ENCODE assay signal across 9 mouse cellular contexts in genomic region chrX:96097491-96097970, GRCm38 (mm10). TPM values are rescaled to one million over a fixed set of nuclear protein-coding genes. Genes with fewer than 3 reads are reported as not detected.
DNase-seq lines count a peak whose midpoint lies in the region; ATAC-seq and TF ChIP-seq lines count a peak whose summit lies in the region.
"Had no signal": no experiment of that assay in that cellular context is flagged by ENCODE, and none has a peak within 500 bp of the region (broad histone marks: within the 10 kb centered on the region; RNA-seq: fewer than 3 reads in every experiment).

No protein-coding gene starts in this region.

- peak overlapping the region; percentile 95 for H3K4me3 ChIP-seq in megakaryocyte, embryonic 14.5 days (replicated peaks)
- peak overlapping the region; percentile 54 for H3K4me3 ChIP-seq in embryonic facial prominence, embryonic 14.5 days (ENCODE audit: low read depth, low read length)
- H3K4me3 ChIP-seq in limb, embryonic 12.5 days (replicated peaks), result peak overlapping the region; percentile 52
- H3K4me3 ChIP-seq in thymus, adult 2 months (ENCODE audit: control insufficient read depth, insufficient read depth, low read length), result peak overlapping the region; percentile 13; the same call in 1 of the 2 replicates

- H3K9ac ChIP-seq in embryonic facial prominence, embryonic 14.5 days (ENCODE audit: low read depth, low read length), result no peak overlapping the region
- H3K9ac ChIP-seq in limb, embryonic 12.5 days (replicated peaks), result no peak overlapping the region

- peaks cover 18% of the 10 kb centered on the region for H3K27me3 ChIP-seq in megakaryocyte, embryonic 14.5 days (replicated peaks)
- H3K27me3 ChIP-seq in embryonic facial prominence, embryonic 14.5 days (replicated peaks; ENCODE audit: control insufficient read depth, insufficient read depth, low read length), result peaks cover 13% of the 10 kb centered on the region
- 0 out of 2 replicates have a peak, but pooled peaks cover 24% of the 10 kb centered on the region for H3K27me3 ChIP-seq in limb, embryonic 12.5 days
- H3K27me3 ChIP-seq in thymus, adult 2 months (ENCODE audit: control insufficient read depth, insufficient read depth, low read length), result no peaks in the 10 kb centered on the region

- 45% methylated on average over 5 of the region's 5 CpGs for WGBS in embryonic facial prominence, embryonic 14.5 days
- 34% methylated on average over 5 of the region's 5 CpGs for WGBS in limb, embryonic 12.5 days
- WGBS in thymus, adult 2 months, result 6% methylated on average over 5 of the region's 5 CpGs

- ATAC-seq in megakaryocyte, adult 5-6 weeks (ENCODE audit: poor library complexity, severe bottlenecking), result no peak
- ATAC-seq in embryonic facial prominence, embryonic 14.5 days (ENCODE audit: low read depth), result no peak
- ATAC-seq in limb, embryonic 12.5 days (ENCODE audit: insufficient number of reproducible peaks, insufficient read depth, low FRiP score, low TSS enrichment, low read depth), result no peak

- H3K27ac ChIP-seq in embryonic facial prominence, embryonic 14.5 days (replicated peaks; ENCODE audit: low read depth, low read length), result no peak overlapping the region
- H3K27ac ChIP-seq in limb, embryonic 12.5 days, result no peak overlapping the region
- H3K27ac ChIP-seq in thymus, adult 2 months (ENCODE audit: control insufficient read depth, insufficient read depth, low read length), result no peak overlapping the region

- peaks cover 24% of the 10 kb centered on the region for H3K4me1 ChIP-seq in megakaryocyte, embryonic 14.5 days
- no peaks in the 10 kb centered on the region for H3K4me1 ChIP-seq in embryonic facial prominence, embryonic 14.5 days (ENCODE audit: control insufficient read depth, insufficient read depth, low read length)
- no peaks in the 10 kb centered on the region for H3K4me1 ChIP-seq in limb, embryonic 12.5 days (replicated peaks)
- peaks cover 5% of the 10 kb centered on the region for H3K4me1 ChIP-seq in thymus, adult 2 months (replicated peaks; ENCODE audit: control insufficient read depth, insufficient read depth, low read length)

- H3K9me3 ChIP-seq in megakaryocyte, embryonic 14.5 days, result 0 out of 2 replicates have a peak, but pooled peaks cover 4% of the 10 kb centered on the region
- H3K9me3 ChIP-seq in embryonic facial prominence, embryonic 14.5 days (ENCODE audit: control insufficient read depth, low read length), result no peaks in the 10 kb centered on the region
- no peaks in the 10 kb centered on the region for H3K9me3 ChIP-seq in limb, embryonic 12.5 days

- peaks cover 10% of the 10 kb centered on the region for H3K36me3 ChIP-seq in megakaryocyte, embryonic 14.5 days (replicated peaks; ENCODE audit: low read length)
- H3K36me3 ChIP-seq in embryonic facial prominence, embryonic 14.5 days (ENCODE audit: control insufficient read depth, insufficient read depth, low read length), result no peaks in the 10 kb centered on the region
- no peaks in the 10 kb centered on the region for H3K36me3 ChIP-seq in limb, embryonic 12.5 days
- no peaks in the 10 kb centered on the region for H3K36me3 ChIP-seq in thymus, adult 2 months (ENCODE audit: control insufficient read depth, insufficient read depth, low read length)

- TF ChIP-seq CTCF in thymus, adult 2 months (IDR thresholded peaks at IDR 0.05; ENCODE audit: borderline replicate concordance, control insufficient read depth, extremely low read depth, insufficient read depth, low read length, poor library complexity), result no peak

- peak overlapping the region; percentile 61 for H3K4me2 ChIP-seq in embryonic facial prominence, embryonic 14.5 days (ENCODE audit: low read depth, low read length)
- H3K4me2 ChIP-seq in limb, embryonic 12.5 days, result peak overlapping the region; percentile 60

- TF ChIP-seq POLR2A in thymus, adult 2 months (IDR thresholded peaks at IDR 0.05; ENCODE audit: control insufficient read depth, extremely low read depth, insufficient read depth, low read length, poor library complexity), result no peak

- DNase-seq in embryonic facial prominence, embryonic 14.5 days (ENCODE audit: low spot score), result no peak
- DNase-seq in thymus, adult 2 months, result peak; percentile 22
- DNase-seq in left cerebral cortex, adult 9 months (ENCODE audit: low spot score in 2 of 2), result no peak
- DNase-seq in adrenal gland, adult 2 months, result no peak
- DNase-seq in layer of hippocampus, postnatal 10 days (ENCODE audit: low spot score in 2 of 2), result no peak
- DNase-seq: cerebellum, postnatal 36 days had no signal

RNA-seq across cellular contexts. Expression of gene Msn, which starts 1.7 kb away (rescaled TPM):
- polyA plus RNA-seq in megakaryocyte, embryonic 14.5 days (2012; ENCODE audit: insufficient read depth, low replicate concordance), result 4.8 and 20.2 TPM in 2 replicates
- 825 and 881 TPM in 2 replicates for total RNA-seq in megakaryocyte, adult 5-6 weeks (2015)
- total RNA-seq in megakaryocyte, adult 5-6 weeks (2017), result 296 and 421 TPM in 2 replicates
- 118 and 129 TPM in 2 replicates for polyA plus RNA-seq in embryonic facial prominence, embryonic 14.5 days (2014; fragmentation: Nextera tagmentation; extraction: Ambion mirVana)
- polyA plus RNA-seq in limb, embryonic 12.5 days (2016; fragmentation: Nextera tagmentation; extraction: Ambion mirVana), result 66.1 and 78.8 TPM in 2 replicates
- 205 and 237 TPM in 2 replicates for polyA plus RNA-seq in thymus, adult 2 months (2012; rRNA removed)
- total RNA-seq in adrenal gland, adult 2 months (2021), result 100 to 1,000 TPM; 137 to 173 TPM
- 66.0 and 73.9 TPM in 2 replicates for polyA plus RNA-seq in adrenal gland, adult 2 months (2012; rRNA removed)
- total RNA-seq in layer of hippocampus, postnatal 10 days (2021), result 10 to 100 TPM; 27.3 to 30.4 TPM

Comparison
In these comparisons a context has a peak if more than half of its experiments do, and no peak if none do; other contexts are left out.
1. H3K4me3 ChIP-seq: peak in every context shown above with its lines; median percentile 95 in megakaryocyte, embryonic 14.5 days; 54 in embryonic facial prominence, embryonic 14.5 days; 52 in limb, embryonic 12.5 days; 13 in thymus, adult 2 months.